10 mouse cellular contexts compared by ENCODE assay signal in genomic region chr2:135278506-135278905, GRCm38 (mm10).
DNase-seq lines count a peak whose midpoint lies in the region; ATAC-seq and TF ChIP-seq lines count a peak whose summit lies in the region.
"Had no signal": no experiment of that assay in that cellular context is flagged by ENCODE, and none has a peak within 500 bp of the region (broad histone marks: within the 10 kb centered on the region; RNA-seq: fewer than 3 reads in every experiment).

No protein-coding gene starts in this region.

- no peak overlapping the region for H3K4me2 ChIP-seq in lung, embryonic 16.5 days (ENCODE audit: low read depth, low read length)
- no peak overlapping the region for H3K4me2 ChIP-seq in lung, postnatal 0 days (replicated peaks; ENCODE audit: low read depth, low read length)
- H3K4me2 ChIP-seq in midbrain, embryonic 16.5 days (ENCODE audit: low read length) = no peak overlapping the region
- H3K4me2 ChIP-seq in intestine, embryonic 16.5 days (ENCODE audit: low read depth, low read length) = no peak overlapping the region

- no peak for TF ChIP-seq EP300 in lung, postnatal 0 days (IDR thresholded peaks at IDR 0.05)

- H3K36me3 ChIP-seq in lung, embryonic 16.5 days (ENCODE audit: control insufficient read depth, insufficient read depth, low read length) = no peaks in the 10 kb centered on the region
- no peaks in the 10 kb centered on the region for H3K36me3 ChIP-seq in lung, postnatal 0 days (ENCODE audit: insufficient read depth, low read length)
- no peaks in the 10 kb centered on the region for H3K36me3 ChIP-seq in midbrain, embryonic 16.5 days (ENCODE audit: control insufficient read depth, insufficient read depth, low read length)
- no peaks in the 10 kb centered on the region for H3K36me3 ChIP-seq in intestine, embryonic 16.5 days (ENCODE audit: control insufficient read depth, insufficient read depth, low read length)

- H3K4me1 ChIP-seq in lung, embryonic 16.5 days (replicated peaks; ENCODE audit: control insufficient read depth, insufficient read depth, low read length) = peaks cover 9% of the 10 kb centered on the region
- no peaks in the 10 kb centered on the region for H3K4me1 ChIP-seq in lung, postnatal 0 days (ENCODE audit: insufficient read depth, low read depth, low read length)
- no peaks in the 10 kb centered on the region for H3K4me1 ChIP-seq in midbrain, embryonic 16.5 days (ENCODE audit: control insufficient read depth, insufficient read depth, low read length)
- H3K4me1 ChIP-seq in intestine, embryonic 16.5 days (ENCODE audit: control insufficient read depth, insufficient read depth, low read length) = no peaks in the 10 kb centered on the region

- H3K4me3 ChIP-seq in lung, embryonic 16.5 days (ENCODE audit: low read length) = no peak overlapping the region
- no peak overlapping the region for H3K4me3 ChIP-seq in lung, postnatal 0 days (ENCODE audit: low read depth, low read length)
- H3K4me3 ChIP-seq in layer of hippocampus, adult 2 months = no peak overlapping the region
- no peak overlapping the region for H3K4me3 ChIP-seq in midbrain, embryonic 16.5 days (ENCODE audit: low read depth, low read length)
- H3K4me3 ChIP-seq in intestine, embryonic 16.5 days (ENCODE audit: low read length) = no peak overlapping the region

- ATAC-seq in lung, embryonic 16.5 days (ENCODE audit: low read depth) = peak; percentile 19; the same call in 1 of the 2 replicates
- no peak for ATAC-seq in lung, postnatal 0 days
- peak; percentile 67 for ATAC-seq in midbrain, embryonic 16.5 days
- no peak for ATAC-seq in intestine, embryonic 16.5 days
- no peak for ATAC-seq in megakaryocyte progenitor cell, adult 5-6 weeks (replicated peaks; ENCODE audit: poor library complexity)
- ATAC-seq: activated CD4-positive, CD25-positive, alpha-beta regulatory T cell, adult 4 months had no signal

- DNase-seq in lung, postnatal 0 days (ENCODE audit: low spot score) = no peak
- peak; percentile 10 for DNase-seq in cerebellum, adult 8-10 months
- peak; percentile 49 to 60 for DNase-seq in layer of hippocampus, adult 2 months (ENCODE audit: low spot score in 2 of 2)

- H3K27me3 ChIP-seq in lung, embryonic 16.5 days (ENCODE audit: control insufficient read depth, insufficient read depth, low read depth, low read length) = no peaks in the 10 kb centered on the region
- H3K27me3 ChIP-seq in lung, postnatal 0 days (replicated peaks; ENCODE audit: insufficient read depth, low read length) = no peaks in the 10 kb centered on the region
- no peaks in the 10 kb centered on the region for H3K27me3 ChIP-seq in midbrain, embryonic 16.5 days (ENCODE audit: control insufficient read depth, insufficient read depth, low read depth, low read length)
- no peaks in the 10 kb centered on the region for H3K27me3 ChIP-seq in intestine, embryonic 16.5 days (replicated peaks; ENCODE audit: control insufficient read depth, insufficient read depth, low read length)

- no peak for TF ChIP-seq CTCF in lung, postnatal 0 days (IDR thresholded peaks at IDR 0.05)
- no peak for TF ChIP-seq CTCF in layer of hippocampus, adult 2 months (conservative IDR thresholded peaks at IDR 0.05)

- 34% methylated on average over 3 of the region's 3 CpGs for whole genome bisulfite sequencing in lung, embryonic 16.5 days
- WGBS in lung, postnatal 0 days = 34% methylated on average over 3 of the region's 3 CpGs
- WGBS in midbrain, embryonic 16.5 days = 44% methylated on average over 3 of the region's 3 CpGs
- WGBS in intestine, embryonic 16.5 days = 49% methylated on average over 3 of the region's 3 CpGs

- no peak overlapping the region for H3K9ac ChIP-seq in lung, embryonic 16.5 days (ENCODE audit: low read length)
- H3K9ac ChIP-seq in lung, postnatal 0 days (replicated peaks; ENCODE audit: low read depth) = no peak overlapping the region
- H3K9ac ChIP-seq in midbrain, embryonic 16.5 days (ENCODE audit: low read depth, low read length) = no peak overlapping the region
- no peak overlapping the region for H3K9ac ChIP-seq in intestine, embryonic 16.5 days (ENCODE audit: low read depth, low read length)
- H3K9ac ChIP-seq: liver, embryonic 14.5 days had no signal

- no peak overlapping the region for H3K27ac ChIP-seq in lung, embryonic 16.5 days (ENCODE audit: low read length)
- no peak overlapping the region for H3K27ac ChIP-seq in lung, postnatal 0 days (ENCODE audit: low read length)
- peak overlapping the region; percentile 47; the same call in 1 of the 2 replicates for H3K27ac ChIP-seq in layer of hippocampus, adult 2 months
- H3K27ac ChIP-seq in midbrain, embryonic 16.5 days (ENCODE audit: low read length) = peak overlapping the region; percentile 13; the same call in 1 of the 2 replicates
- no peak overlapping the region for H3K27ac ChIP-seq in intestine, embryonic 16.5 days (ENCODE audit: low read length)
- H3K27ac ChIP-seq: kidney, postnatal 0 days; liver, embryonic 14.5 days had no signal

- no peaks in the 10 kb centered on the region for H3K9me3 ChIP-seq in lung, embryonic 16.5 days (ENCODE audit: control insufficient read depth, low read length)
- no peaks in the 10 kb centered on the region for H3K9me3 ChIP-seq in lung, postnatal 0 days (ENCODE audit: low read length)
- H3K9me3 ChIP-seq in midbrain, embryonic 16.5 days (replicated peaks; ENCODE audit: control insufficient read depth, low read length, poor library complexity, severe bottlenecking) = no peaks in the 10 kb centered on the region
- H3K9me3 ChIP-seq in intestine, embryonic 16.5 days (ENCODE audit: control insufficient read depth, low read length) = no peaks in the 10 kb centered on the region

Comparison
In these comparisons a context has a peak if more than half of its experiments do, and no peak if none do; other contexts are left out.
1. ATAC-seq: peak in lung, embryonic 16.5 days (single experiment) and midbrain, embryonic 16.5 days (single experiment); none in lung, postnatal 0 days (single experiment), intestine, embryonic 16.5 days (single experiment) and megakaryocyte progenitor cell, adult 5-6 weeks (single experiment).
2. H3K27ac ChIP-seq: peak in layer of hippocampus, adult 2 months (single experiment) and midbrain, embryonic 16.5 days (single experiment); none in lung, embryonic 16.5 days (single experiment), lung, postnatal 0 days (single experiment) and intestine, embryonic 16.5 days (single experiment).